Mouse (Mus musculus) R1 (cell line): Measurements from ENCODE around the gene Syngr2.
"Not testable (repeated sequence)": the region's sequence is repeated elsewhere in the genome, so short reads cannot be mapped to it uniquely, and the experiment has no call there.

ENCODE experiments used
- DNase-seq: peaks from one replicate; pipeline ENCODE4 v3.0.0-alpha.2; 2018; ENCODE audit warnings: low read depth, low spot score

Gene Syngr2

GRCm38 (mm10) chr11:117810401-117811046 lies 1.1 kb downstream of the Syngr2 start:
- DNase-seq, result peak; percentile 94

GRCm38 (mm10) chr11:117813867-117814266 lies 4.4 kb downstream of the Syngr2 start:
- DNase-seq, result no peak

DNA sequence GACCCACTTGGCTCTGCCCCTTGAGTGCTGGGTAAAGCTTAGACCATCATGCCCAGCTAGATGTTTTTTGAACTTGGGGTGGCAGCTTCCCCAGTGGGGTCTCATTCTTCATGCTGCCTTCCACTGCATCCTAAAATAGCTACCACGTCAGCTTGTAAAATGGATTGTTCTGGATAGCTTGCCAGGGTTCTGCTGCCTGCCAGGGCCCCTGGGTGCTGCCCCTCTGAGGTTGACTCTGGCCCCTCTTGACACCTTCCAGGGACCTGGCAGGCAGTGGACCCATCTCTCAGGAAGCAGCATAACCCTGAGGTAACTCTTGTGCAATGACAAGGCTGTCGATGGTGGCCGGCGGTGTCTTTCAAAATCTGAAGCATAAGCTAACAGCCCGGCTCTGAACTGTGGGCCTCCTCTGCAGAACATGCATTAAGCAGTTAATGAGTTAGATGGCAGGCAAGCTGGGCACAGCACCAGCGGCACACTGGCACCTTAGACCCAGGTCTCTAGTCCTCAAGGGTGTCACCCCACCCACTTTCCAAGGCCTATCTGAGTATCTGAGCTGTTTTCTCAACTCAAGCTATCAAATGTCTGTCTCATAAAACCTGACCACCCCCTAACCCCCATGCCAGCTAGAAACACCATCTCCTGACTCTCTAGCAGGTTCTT lies 5.4 kb downstream of the Syngr2 start:
- DNase-seq, result no peak

GRCm38 (mm10) chr11:117815850-117816249 lies 6.4 kb downstream of the Syngr2 start:
- not testable (repeated sequence) for DNase-seq

GRCm38 (mm10) chr11:117816389-117816996 lies 7.0 kb downstream of the Syngr2 start:
- DNase-seq, result peak; percentile 56

GRCm38 (mm10) chr11:117819095-117819494 lies 9.6 kb downstream of the Syngr2 start:
- DNase-seq, result peak; percentile 23

DNA sequence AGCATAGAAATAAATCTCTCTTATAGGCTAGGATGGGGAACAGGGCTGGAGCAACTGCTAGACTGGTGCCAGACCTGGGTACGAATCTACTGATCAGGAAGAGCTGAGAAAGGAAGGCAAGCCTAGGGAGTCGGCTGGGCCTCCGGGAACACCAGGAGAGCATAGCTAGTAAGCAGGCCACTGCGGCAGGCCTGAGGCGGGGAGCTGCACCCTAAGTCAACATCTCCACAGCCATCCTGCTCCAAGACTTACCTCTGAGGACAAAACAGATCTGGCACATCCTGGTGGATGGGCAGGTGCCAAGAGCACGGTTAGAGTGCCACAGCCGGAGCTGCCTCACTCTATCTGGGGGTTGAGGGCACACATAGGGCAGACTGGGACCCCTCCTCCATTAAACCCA lies 10.7 kb downstream of the Syngr2 start:
- DNase-seq, result no peak

GRCm38 (mm10) chr11:117821868-117822267 lies 12.4 kb downstream of the Syngr2 start:
- no peak for DNase-seq

DNA sequence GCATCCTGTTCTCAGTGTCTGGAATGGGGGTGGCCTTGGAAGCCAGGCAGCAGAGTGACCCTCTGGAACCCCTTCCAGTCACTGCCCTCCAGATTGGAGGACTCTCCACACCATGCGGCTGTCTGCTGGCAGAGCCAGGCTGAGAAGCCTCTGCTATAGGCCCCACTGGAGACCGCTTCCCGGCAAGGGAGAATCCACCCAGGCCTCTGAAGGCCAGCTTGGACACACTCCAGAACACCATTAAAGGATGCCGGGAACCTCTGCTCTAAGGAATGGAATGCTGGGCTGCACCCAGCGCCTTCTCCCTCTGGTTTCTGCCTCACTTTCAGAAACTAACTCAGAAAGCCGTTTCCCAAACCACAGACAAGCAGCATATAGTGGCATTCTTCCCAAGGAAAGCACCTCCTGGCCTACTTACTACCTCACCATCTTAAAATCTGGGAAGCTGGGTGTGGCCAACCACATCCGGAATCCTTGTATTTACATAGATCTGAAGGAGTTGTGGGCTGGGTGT lies 13.3 kb downstream of the Syngr2 start:
- peak; percentile 86 for DNase-seq

DNA sequence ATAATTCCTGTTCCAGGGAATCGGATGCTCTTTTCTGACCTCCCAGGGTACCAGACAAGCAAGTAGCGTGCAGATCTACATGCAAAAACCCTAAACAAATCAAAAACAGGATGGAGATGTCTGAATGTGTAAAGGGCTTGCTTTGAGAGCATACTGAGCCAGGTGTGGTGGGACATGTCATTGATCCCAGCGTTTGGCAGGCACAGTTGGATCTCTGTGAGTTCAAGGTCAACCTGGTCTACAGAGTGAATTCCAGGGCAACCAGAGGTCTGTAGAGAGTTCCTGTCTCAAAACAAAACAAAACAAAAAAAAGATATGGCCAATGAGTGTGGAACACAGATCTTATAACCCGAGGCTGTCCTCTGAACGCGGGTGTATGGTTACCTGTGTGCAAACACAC lies 13.9 kb downstream of the Syngr2 start:
- peak; percentile 80 for DNase-seq

DNA sequence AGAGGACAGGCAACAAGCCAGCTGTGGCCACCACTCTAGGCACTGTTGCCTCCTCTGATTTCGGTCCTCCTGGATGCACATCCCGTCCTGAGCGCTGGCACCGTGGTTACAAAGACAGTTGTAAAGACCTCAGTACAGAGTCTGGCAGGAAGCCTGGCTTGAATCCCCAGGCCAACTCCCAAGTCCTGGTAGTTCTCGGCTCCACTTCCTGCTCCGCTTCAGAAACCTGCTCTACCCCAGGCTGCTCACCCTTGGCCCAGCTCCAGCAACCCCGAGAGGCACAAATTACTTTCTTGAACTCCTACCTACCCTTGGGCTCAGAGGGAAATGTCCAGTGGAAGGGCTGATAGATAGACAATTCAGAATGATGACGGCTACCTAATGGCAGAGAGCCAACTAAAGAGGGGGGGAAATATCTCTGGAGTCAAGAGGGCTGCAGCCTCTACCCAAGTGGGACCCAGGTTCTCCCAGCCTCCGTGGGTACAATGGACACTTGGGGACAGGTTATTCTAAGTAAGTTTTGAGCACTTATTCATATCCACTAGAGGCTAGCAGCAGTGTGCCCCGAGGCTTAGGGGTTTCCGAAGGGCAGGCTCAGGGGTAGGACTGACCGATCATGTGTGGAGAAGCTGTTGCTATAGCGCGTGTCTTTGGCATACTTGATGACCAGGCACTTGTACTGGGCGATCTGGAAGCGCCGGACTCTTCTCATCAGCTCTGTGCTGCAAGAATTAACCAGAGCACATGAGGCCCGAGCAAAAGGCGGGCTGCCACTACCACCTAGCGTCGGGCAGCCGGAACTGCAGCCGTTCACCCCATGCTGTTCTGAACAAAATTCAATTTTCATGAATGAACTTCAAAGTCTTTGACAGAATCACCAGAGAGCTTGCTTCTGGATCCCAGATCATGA lies 14.8 kb downstream of the Syngr2 start:
- DNase-seq, result peak; percentile 81

- peak; percentile 97 for DNase-seq
Measured at GRCm38 (mm10) chr11:117825333-117826101, 16.0 kb downstream of the Syngr2 start, which contains the start of the genes Afmid and Tk1. Afmid (plus strand) TSS chr11:117825924. Tk1 (minus strand) TSS chr11:117826092.

DNA sequence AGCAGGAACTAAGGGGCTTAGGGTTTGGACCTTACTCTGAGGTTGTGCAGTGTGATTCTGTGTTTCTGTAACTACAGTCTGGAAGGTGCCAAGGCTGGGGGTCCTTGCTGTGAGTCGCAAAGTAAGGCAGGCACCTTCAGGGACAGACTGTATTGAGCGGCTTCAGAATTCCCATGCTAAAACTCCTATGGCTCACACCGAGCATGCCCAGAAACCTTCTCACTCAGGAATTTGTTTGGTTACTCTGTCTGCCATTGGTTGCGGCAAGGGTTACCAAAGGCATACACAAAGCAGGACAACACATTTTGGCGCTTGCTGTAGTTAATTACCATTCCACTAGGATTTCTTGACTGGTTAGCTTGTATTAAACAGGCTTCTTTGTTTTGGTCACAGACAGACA lies 16.7 kb downstream of the Syngr2 start:
- peak; percentile 83 for DNase-seq

DNA sequence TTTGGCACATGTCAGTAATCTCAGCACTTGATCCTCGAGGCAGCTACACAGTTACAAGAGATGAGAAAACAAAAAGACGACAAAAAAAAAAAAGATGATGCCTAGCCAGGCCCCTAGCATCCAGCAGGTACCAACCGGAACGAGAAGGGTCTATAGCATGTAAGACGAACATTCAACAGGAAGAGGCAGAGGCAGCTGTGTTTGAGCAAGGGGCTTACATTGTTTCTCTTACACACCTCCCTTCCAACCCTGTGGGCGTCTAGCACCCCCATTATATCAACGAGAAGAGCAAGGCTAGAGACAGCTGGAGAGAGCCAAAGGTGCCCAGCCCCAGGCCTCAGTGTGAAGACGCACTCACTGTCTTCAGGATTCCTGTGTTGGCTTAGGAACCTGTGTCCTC lies 17.4 kb downstream of the Syngr2 start:
- DNase-seq, result no peak

GRCm38 (mm10) chr11:117827386-117827785 lies 17.9 kb downstream of the Syngr2 start:
- no peak for DNase-seq

GRCm38 (mm10) chr11:117828149-117828887 lies 18.9 kb downstream of the Syngr2 start:
- no peak for DNase-seq

DNA sequence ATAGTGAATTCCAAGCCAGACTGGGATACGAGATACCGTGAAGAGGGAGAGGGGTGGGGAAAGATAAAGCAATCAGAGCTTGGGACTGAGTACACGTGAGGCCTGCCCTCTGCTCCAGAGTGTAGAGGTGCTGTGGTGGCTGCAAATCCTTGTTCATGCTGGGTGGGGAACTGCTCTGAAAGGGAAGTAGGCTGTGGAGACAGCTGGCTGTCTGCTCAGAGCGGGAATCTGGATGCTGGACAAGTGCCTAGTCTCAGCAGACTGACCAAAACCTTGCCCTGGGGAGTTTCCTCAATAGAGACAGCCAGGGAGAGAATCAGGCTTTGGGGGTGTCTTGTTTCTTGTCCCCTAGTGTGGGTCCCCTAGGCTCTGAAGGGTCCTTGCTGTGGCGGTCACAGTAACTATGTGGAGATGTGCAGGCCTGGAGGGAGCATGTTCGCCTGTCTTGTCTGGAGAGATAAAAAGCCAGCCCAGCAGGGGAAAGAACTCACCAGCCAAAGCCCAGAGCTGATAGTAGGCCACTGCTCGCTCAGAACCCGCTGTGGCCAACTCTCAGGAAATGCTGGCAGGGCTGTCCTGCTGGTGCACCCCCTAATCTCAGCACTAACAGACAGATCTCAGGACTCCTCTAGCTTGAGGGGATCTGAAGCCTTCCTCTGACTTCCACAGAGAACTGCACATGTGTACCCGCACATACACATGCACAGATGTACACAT lies 19.6 kb downstream of the Syngr2 start:
- DNase-seq, result no peak

GRCm38 (mm10) chr11:117829671-117830215 lies 20.3 kb downstream of the Syngr2 start:
- peak; percentile 41 for DNase-seq

- no peak for DNase-seq
Measured at GRCm38 (mm10) chr11:117830401-117830800, 20.9 kb downstream of the Syngr2 start.
